Mouse (Mus musculus): ENCODE data around the gene Blvra.

The Blvra gene

GRCm38 (mm10) chr2:127136979-127137378 lies 66.5 kb downstream of the Blvra start:
- peak; percentile 65 for DNase-seq (ENCODE audit: low spot score)

- DNase-seq (ENCODE audit: low spot score): no peak
Measured at GRCm38 (mm10) chr2:127137838-127138420, 67.5 kb downstream of the Blvra start.

GRCm38 (mm10) chr2:127138449-127138848 lies 68.0 kb downstream of the Blvra start:
- DNase-seq (ENCODE audit: low spot score): no peak

DNA sequence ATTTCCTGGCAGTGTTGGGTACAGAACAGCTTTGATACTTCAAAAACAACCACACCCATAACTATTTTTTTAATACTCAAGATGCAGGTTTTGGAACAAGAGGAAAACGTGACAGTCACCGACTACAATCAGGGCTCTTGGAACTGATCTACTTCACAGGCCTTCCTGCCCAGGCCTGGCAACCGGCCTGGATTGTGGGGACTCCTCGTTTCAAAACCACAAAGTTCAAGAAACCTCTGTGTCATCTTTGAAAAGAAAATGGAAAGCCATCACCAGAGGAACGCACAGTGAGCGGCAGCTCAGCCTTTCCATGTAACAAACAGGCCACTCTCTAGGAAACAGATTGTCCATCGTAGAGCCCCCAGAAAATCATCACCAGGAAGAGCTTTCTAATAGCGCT lies 68.6 kb downstream of the Blvra start:
- no peak for DNase-seq (ENCODE audit: low spot score)

DNA sequence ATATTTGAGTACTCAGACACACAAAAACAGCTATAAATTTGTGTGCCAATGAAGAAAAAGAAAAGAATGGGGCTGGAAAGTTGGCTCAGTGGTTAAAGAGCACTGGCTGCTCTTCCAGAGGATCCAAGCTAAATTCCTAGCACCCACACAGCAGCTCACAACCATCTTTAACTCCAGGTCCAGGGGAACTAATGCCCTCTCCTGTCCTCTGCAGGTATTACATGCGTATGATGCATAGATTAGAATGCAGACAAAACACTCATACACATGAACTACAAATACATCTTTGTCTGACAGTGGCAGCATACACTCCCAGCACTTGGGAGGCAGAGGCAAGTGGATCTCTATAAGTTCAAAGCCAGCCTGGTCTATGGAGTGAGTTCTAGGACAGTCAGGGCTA lies 69.1 kb downstream of the Blvra start:
- DNase-seq (ENCODE audit: low spot score): no peak

- DNase-seq (ENCODE audit: low spot score): no peak
Measured at GRCm38 (mm10) chr2:127140011-127140410, 69.5 kb downstream of the Blvra start.

GRCm38 (mm10) chr2:127142031-127142430 lies 71.6 kb downstream of the Blvra start:
- no peak for DNase-seq (ENCODE audit: low spot score)

GRCm38 (mm10) chr2:127142577-127143157 lies 72.2 kb downstream of the Blvra start:
- DNase-seq (ENCODE audit: low spot score): no peak

- peak; percentile 70 for DNase-seq (ENCODE audit: low spot score)
Measured at GRCm38 (mm10) chr2:127143158-127144063, 72.9 kb downstream of the Blvra start, which contains the start of gene Itpripl1. Gene Itpripl1, minus strand, starts transcription at chr2:127143442.

- DNase-seq (ENCODE audit: low spot score): no peak
Measured at GRCm38 (mm10) chr2:127145699-127146098, 75.2 kb downstream of the Blvra start.
